Mouse (Mus musculus): ENCODE results near the gene Nat8l. TPM values are rescaled to one million over a fixed set of nuclear protein-coding genes. Genes with fewer than 3 reads are reported as not detected.
A peak's percentile ranks its signal among the peaks of the same experiment; 100 is the strongest.
"Not testable (repeated sequence)": the region's sequence is repeated elsewhere in the genome, so short reads cannot be mapped to it uniquely, and the experiment has no call there.

The Nat8l gene
- 66.7 and 81.4 TPM in 2 replicates for polyA plus RNA-seq (2012; ENCODE audit: insufficient read depth, insufficient read length, missing spikeins)

GRCm38 (mm10) chr5:33995843-33996693 is at the start of gene Nat8l:
Gene Nat8l, plus strand, starts transcription at chr5:33995984.
- no peak within 1 kb of the TSS for H3K27ac ChIP-seq (replicated peaks; ENCODE audit: low read depth, low read length)
- peak within 1 kb of the TSS; percentile 88 for H3K4me3 ChIP-seq (ENCODE audit: insufficient read depth, low read depth, low read length)
- H3K4me1 ChIP-seq (ENCODE audit: control insufficient read depth, insufficient read depth, insufficient read length, low read length): peaks cover 3% of the 10 kb centered on the region; the same call in 1 of the 2 replicates

- not testable (repeated sequence) for H3K4me1 ChIP-seq (ENCODE audit: control insufficient read depth, insufficient read depth, insufficient read length, low read length); H3K4me3 ChIP-seq (ENCODE audit: insufficient read depth, low read depth, low read length); H3K27ac ChIP-seq (replicated peaks; ENCODE audit: low read depth, low read length)
Measured at GRCm38 (mm10) chr5:33947035-33947434, 48.7 kb upstream of the Nat8l start.

- H3K4me1 ChIP-seq (ENCODE audit: control insufficient read depth, insufficient read depth, insufficient read length, low read length): no peaks in the 10 kb centered on the region
- no peak overlapping the region for H3K4me3 ChIP-seq (ENCODE audit: insufficient read depth, low read depth, low read length)
- no peak overlapping the region for H3K27ac ChIP-seq (replicated peaks; ENCODE audit: low read depth, low read length)
Measured at GRCm38 (mm10) chr5:33948314-33948713, 47.5 kb upstream of the Nat8l start.

GRCm38 (mm10) chr5:33953471-33954185 is 42.2 kb upstream of the Nat8l start:
- peak overlapping the region; percentile 27; the same call in 1 of the 2 replicates for H3K4me3 ChIP-seq (ENCODE audit: insufficient read depth, low read depth, low read length)
- H3K4me1 ChIP-seq (ENCODE audit: control insufficient read depth, insufficient read depth, insufficient read length, low read length): no peaks in the 10 kb centered on the region
- no peak overlapping the region for H3K27ac ChIP-seq (replicated peaks; ENCODE audit: low read depth, low read length)

GRCm38 (mm10) chr5:33954354-33954753 is 41.4 kb upstream of the Nat8l start:
- Histone ChIP-seq H3K4me1 (ENCODE audit: control insufficient read depth, insufficient read depth, insufficient read length, low read length) (no peaks in the 10 kb centered on the region), H3K4me3 (ENCODE audit: insufficient read depth, low read depth, low read length) (no peak overlapping the region), H3K27ac (replicated peaks; ENCODE audit: low read depth, low read length) (no peak overlapping the region)

- Histone ChIP-seq H3K27ac (replicated peaks; ENCODE audit: low read depth, low read length) (no peak overlapping the region), H3K4me3 (ENCODE audit: insufficient read depth, low read depth, low read length) (no peak overlapping the region), H3K4me1 (ENCODE audit: control insufficient read depth, insufficient read depth, insufficient read length, low read length) (peaks cover 8% of the 10 kb centered on the region; the same call in 1 of the 2 replicates)
Measured at GRCm38 (mm10) chr5:33955868-33956267, 39.9 kb upstream of the Nat8l start.

GRCm38 (mm10) chr5:33959382-33959781 is 36.4 kb upstream of the Nat8l start:
- peak overlapping the region; percentile 78 for H3K27ac ChIP-seq (replicated peaks; ENCODE audit: low read depth, low read length)

GRCm38 (mm10) chr5:33974736-33975135 is 21.0 kb upstream of the Nat8l start:
- no peak overlapping the region for H3K27ac ChIP-seq (replicated peaks; ENCODE audit: low read depth, low read length)
- H3K4me1 ChIP-seq (ENCODE audit: control insufficient read depth, insufficient read depth, insufficient read length, low read length): no peaks in the 10 kb centered on the region
- H3K4me3 ChIP-seq (ENCODE audit: insufficient read depth, low read depth, low read length): no peak overlapping the region

More at GRCm38 (mm10) chr5:33959382-33959781, 36.4 kb upstream of the Nat8l start:
- Histone ChIP-seq H3K4me1 (ENCODE audit: control insufficient read depth, insufficient read depth, insufficient read length, low read length) (peaks cover 14% of the 10 kb centered on the region; the same call in 1 of the 2 replicates), H3K4me3 (ENCODE audit: insufficient read depth, low read depth, low read length) (no peak overlapping the region)

- H3K4me3 ChIP-seq (ENCODE audit: insufficient read depth, low read depth, low read length): no peak overlapping the region
- no peak overlapping the region for H3K27ac ChIP-seq (replicated peaks; ENCODE audit: low read depth, low read length)
- no peaks in the 10 kb centered on the region for H3K4me1 ChIP-seq (ENCODE audit: control insufficient read depth, insufficient read depth, insufficient read length, low read length)
Measured at GRCm38 (mm10) chr5:33976267-33976666, 19.5 kb upstream of the Nat8l start.

- no peaks in the 10 kb centered on the region for H3K4me1 ChIP-seq (ENCODE audit: control insufficient read depth, insufficient read depth, insufficient read length, low read length)
- no peak overlapping the region for H3K27ac ChIP-seq (replicated peaks; ENCODE audit: low read depth, low read length)
- peak overlapping the region; percentile 57 for H3K4me3 ChIP-seq (ENCODE audit: insufficient read depth, low read depth, low read length)
Measured at GRCm38 (mm10) chr5:33982731-33983259, 13.0 kb upstream of the Nat8l start.

- H3K4me3 ChIP-seq (ENCODE audit: insufficient read depth, low read depth, low read length): peak within 1 kb of the TSS; percentile 57
- H3K27ac ChIP-seq (replicated peaks; ENCODE audit: low read depth, low read length): no peak within 1 kb of the TSS
- H3K4me1 ChIP-seq (ENCODE audit: control insufficient read depth, insufficient read depth, insufficient read length, low read length): no peaks in the 10 kb centered on the region
Measured at GRCm38 (mm10) chr5:33983309-33984121, 12.3 kb upstream of the Nat8l start, which contains the start of gene Gm1673. Gene Gm1673, plus strand, starts transcription at chr5:33983433.

- Histone ChIP-seq H3K4me1 (ENCODE audit: control insufficient read depth, insufficient read depth, insufficient read length, low read length) (0 out of 2 replicates have a peak, but pooled peaks cover 3% of the 10 kb centered on the region), H3K4me3 (ENCODE audit: insufficient read depth, low read depth, low read length) (peak overlapping the region; percentile 88), H3K27ac (replicated peaks; ENCODE audit: low read depth, low read length) (no peak overlapping the region)
Measured at GRCm38 (mm10) chr5:33994671-33995625, 836 bp upstream of the Nat8l start.

- H3K4me3 ChIP-seq (ENCODE audit: insufficient read depth, low read depth, low read length): peak overlapping the region; percentile 88
- peaks cover 7% of the 10 kb centered on the region; the same call in 1 of the 2 replicates for H3K4me1 ChIP-seq (ENCODE audit: control insufficient read depth, insufficient read depth, insufficient read length, low read length)
- no peak overlapping the region for H3K27ac ChIP-seq (replicated peaks; ENCODE audit: low read depth, low read length)
Measured at GRCm38 (mm10) chr5:33996694-33997045, 886 bp downstream of the Nat8l start.

Data from brown adipose tissue, adult 24 weeks (tissue).